Mouse (Mus musculus): ENCODE data around the gene Rac2. TPM values are rescaled to one million over a fixed set of nuclear protein-coding genes. Genes with fewer than 3 reads are reported as not detected.

The Rac2 gene
- polyA plus RNA-seq, 1 experiment from 2014 or later = 7.7 TPM

- H3K27ac ChIP-seq = no peak overlapping the region
- ATAC-seq (ENCODE audit: low FRiP score, low read depth) = no peak
- H3K36me3 ChIP-seq = no peaks in the 10 kb centered on the region
- no peaks in the 10 kb centered on the region for H3K27me3 ChIP-seq (replicated peaks)
- H3K4me1 ChIP-seq = no peaks in the 10 kb centered on the region
- no peak overlapping the region for H3K4me3 ChIP-seq
- WGBS = 67% methylated on average over 10 of the region's 10 CpGs
- no peak overlapping the region for H3K9ac ChIP-seq
- H3K9me3 ChIP-seq = 0 out of 2 replicates have a peak, but pooled peaks cover under 1% of the 10 kb centered on the region
- no peak overlapping the region for H3K4me2 ChIP-seq (replicated peaks)
Observed at GRCm38 (mm10) chr15:78557693-78558535, 14.7 kb downstream of the Rac2 start.

- no peak overlapping the region for H3K4me3 ChIP-seq
- no peaks in the 10 kb centered on the region for H3K36me3 ChIP-seq
- ATAC-seq (ENCODE audit: low FRiP score, low read depth) = no peak
- no peaks in the 10 kb centered on the region for H3K27me3 ChIP-seq (replicated peaks)
- peaks cover 13% of the 10 kb centered on the region; the same call in 1 of the 2 replicates for H3K9me3 ChIP-seq
- no peak overlapping the region for H3K27ac ChIP-seq
- 73% methylated on average over 25 of the region's 25 CpGs for WGBS
- H3K9ac ChIP-seq = no peak overlapping the region
- 0 out of 2 replicates have a peak overlapping the region, but pooled peaks have one; percentile 12 for H3K4me2 ChIP-seq (replicated peaks)
- H3K4me1 ChIP-seq = no peaks in the 10 kb centered on the region
Observed at GRCm38 (mm10) chr15:78554545-78555313, 17.9 kb downstream of the Rac2 start.

GRCm38 (mm10) chr15:78549189-78549734 is 23.3 kb downstream of the Rac2 start:
- H3K9me3 ChIP-seq = peaks cover 13% of the 10 kb centered on the region; the same call in 1 of the 2 replicates
- H3K4me3 ChIP-seq = no peak overlapping the region
- H3K9ac ChIP-seq = no peak overlapping the region
- no peaks in the 10 kb centered on the region; the same call in 1 of the 2 replicates for H3K27me3 ChIP-seq (replicated peaks)
- no peak overlapping the region for H3K4me2 ChIP-seq (replicated peaks)
- H3K36me3 ChIP-seq = no peaks in the 10 kb centered on the region
- no peak for ATAC-seq (ENCODE audit: low FRiP score, low read depth)
- H3K4me1 ChIP-seq = peaks cover 16% of the 10 kb centered on the region
- WGBS = 80% methylated on average over 4 of the region's 4 CpGs
- H3K27ac ChIP-seq = no peak overlapping the region

GRCm38 (mm10) chr15:78548711-78549110 is 23.9 kb downstream of the Rac2 start:
- 73% methylated on average over 8 of the region's 8 CpGs for WGBS
- no peaks in the 10 kb centered on the region; the same call in 1 of the 2 replicates for H3K27me3 ChIP-seq (replicated peaks)
- no peak overlapping the region for H3K27ac ChIP-seq
- no peak overlapping the region for H3K9ac ChIP-seq
- no peak overlapping the region for H3K4me2 ChIP-seq (replicated peaks)
- peaks cover 20% of the 10 kb centered on the region for H3K4me1 ChIP-seq
- H3K4me3 ChIP-seq = no peak overlapping the region
- no peaks in the 10 kb centered on the region for H3K36me3 ChIP-seq
- peaks cover 13% of the 10 kb centered on the region; the same call in 1 of the 2 replicates for H3K9me3 ChIP-seq
- no peak for ATAC-seq (ENCODE audit: low FRiP score, low read depth)

GRCm38 (mm10) chr15:78548336-78548665 is 24.3 kb downstream of the Rac2 start:
- Histone ChIP-seq H3K9me3 (peaks cover 13% of the 10 kb centered on the region; the same call in 1 of the 2 replicates), H3K4me3 (no peak overlapping the region), H3K4me2 (replicated peaks) (no peak overlapping the region), H3K27ac (no peak overlapping the region), H3K36me3 (no peaks in the 10 kb centered on the region), H3K4me1 (peaks cover 20% of the 10 kb centered on the region), H3K9ac (no peak overlapping the region), H3K27me3 (replicated peaks) (no peaks in the 10 kb centered on the region; the same call in 1 of the 2 replicates)
- 32% methylated on average over 3 of the region's 3 CpGs for WGBS
- ATAC-seq (ENCODE audit: low FRiP score, low read depth) = 0 out of 2 replicates have a peak, but pooled peaks have one; percentile 21

GRCm38 (mm10) chr15:78547415-78548335 is 24.9 kb downstream of the Rac2 start:
- Histone ChIP-seq H3K9ac (no peak overlapping the region), H3K4me3 (no peak overlapping the region), H3K36me3 (no peaks in the 10 kb centered on the region), H3K4me2 (replicated peaks) (no peak overlapping the region), H3K9me3 (peaks cover 9% of the 10 kb centered on the region; the same call in 1 of the 2 replicates), H3K27me3 (replicated peaks) (no peaks in the 10 kb centered on the region; the same call in 1 of the 2 replicates), H3K27ac (no peak overlapping the region), H3K4me1 (peaks cover 20% of the 10 kb centered on the region)
- WGBS = 53% methylated on average over 5 of the region's 5 CpGs
- no peak for ATAC-seq (ENCODE audit: low FRiP score, low read depth)

- H3K36me3 ChIP-seq = no peaks in the 10 kb centered on the region
- H3K27me3 ChIP-seq (replicated peaks) = no peaks in the 10 kb centered on the region; the same call in none of the 2 replicates
- H3K27ac ChIP-seq = no peak overlapping the region
- H3K9ac ChIP-seq = no peak overlapping the region
- WGBS = 82% methylated on average over 4 of the region's 4 CpGs
- no peak overlapping the region for H3K4me2 ChIP-seq (replicated peaks)
- no peak for ATAC-seq (ENCODE audit: low FRiP score, low read depth)
- peaks cover 2% of the 10 kb centered on the region; the same call in 1 of the 2 replicates for H3K9me3 ChIP-seq
- no peak overlapping the region for H3K4me3 ChIP-seq
- H3K4me1 ChIP-seq = peaks cover 20% of the 10 kb centered on the region
Observed at GRCm38 (mm10) chr15:78546060-78546459, 26.5 kb downstream of the Rac2 start.

GRCm38 (mm10) chr15:78544561-78545001 is 28.0 kb downstream of the Rac2 start, which contains the start of gene Sstr3:
Gene Sstr3 (minus strand): TSS chr15:78544685.
- Histone ChIP-seq H3K27ac (no peak within 1 kb of the TSS), H3K27me3 (replicated peaks) (no peaks in the 10 kb centered on the region; the same call in none of the 2 replicates), H3K4me1 (peaks cover 20% of the 10 kb centered on the region), H3K36me3 (no peaks in the 10 kb centered on the region), H3K4me3 (no peak within 1 kb of the TSS), H3K9me3 (no peaks in the 10 kb centered on the region), H3K9ac (peak within 1 kb of the TSS; percentile 40; the same call in 1 of the 2 replicates), H3K4me2 (replicated peaks) (peak within 1 kb of the TSS; percentile 44)
- 15% methylated on average over 14 of the region's 14 CpGs for WGBS
- peak; percentile 35; the same call in 1 of the 2 replicates for ATAC-seq (ENCODE audit: low FRiP score, low read depth)

- no peaks in the 10 kb centered on the region; the same call in none of the 2 replicates for H3K27me3 ChIP-seq (replicated peaks)
- H3K4me1 ChIP-seq = peaks cover 20% of the 10 kb centered on the region
- no peak overlapping the region for H3K9ac ChIP-seq
- no peaks in the 10 kb centered on the region for H3K9me3 ChIP-seq
- WGBS = 74% methylated on average over 15 of the region's 15 CpGs
- no peak overlapping the region for H3K4me3 ChIP-seq
- ATAC-seq (ENCODE audit: low FRiP score, low read depth) = no peak
- no peaks in the 10 kb centered on the region for H3K36me3 ChIP-seq
- no peak overlapping the region for H3K4me2 ChIP-seq (replicated peaks)
- H3K27ac ChIP-seq = no peak overlapping the region
Observed at GRCm38 (mm10) chr15:78544041-78544440, 28.5 kb downstream of the Rac2 start.

GRCm38 (mm10) chr15:78542767-78543303 is 29.7 kb downstream of the Rac2 start:
- Histone ChIP-seq H3K36me3 (no peaks in the 10 kb centered on the region), H3K4me1 (peaks cover 12% of the 10 kb centered on the region), H3K4me3 (no peak overlapping the region), H3K9ac (no peak overlapping the region), H3K9me3 (no peaks in the 10 kb centered on the region), H3K27me3 (replicated peaks) (no peaks in the 10 kb centered on the region; the same call in none of the 2 replicates), H3K27ac (no peak overlapping the region), H3K4me2 (replicated peaks) (no peak overlapping the region)
- WGBS = 78% methylated on average over 7 of the region's 7 CpGs
- ATAC-seq (ENCODE audit: low FRiP score, low read depth) = no peak
